Comparison of ENCODE assay signal across 9 mouse cellular contexts in the genomic region with DNA sequence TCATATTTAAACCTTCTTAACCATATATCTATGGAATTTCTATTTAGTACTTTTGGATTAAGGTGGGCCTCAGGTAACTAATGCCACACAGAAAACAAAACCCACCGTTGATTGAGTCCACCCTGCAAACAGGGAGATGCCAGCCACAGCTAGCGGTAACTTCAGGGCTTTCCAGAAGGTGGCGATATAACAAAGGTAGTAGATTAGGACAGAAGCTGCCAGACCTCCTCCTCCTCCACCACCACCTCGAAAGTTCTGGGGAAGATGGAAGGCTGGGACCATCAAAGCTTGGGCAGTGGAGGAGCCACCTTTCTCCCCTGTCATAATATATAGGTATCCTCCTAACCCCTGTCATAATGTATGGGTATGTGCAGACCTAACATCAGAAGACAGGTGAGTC. TPM values are rescaled to one million over a fixed set of nuclear protein-coding genes. Genes with fewer than 3 reads are reported as not detected.
DNase-seq lines count a peak whose midpoint lies in the region; ATAC-seq and TF ChIP-seq lines count a peak whose summit lies in the region.
"Had no signal": no experiment of that assay in that cellular context is flagged by ENCODE, and none has a peak within 500 bp of the region (broad histone marks: within the 10 kb centered on the region; RNA-seq: fewer than 3 reads in every experiment).

No protein-coding gene starts in this region.

- H3K4me3 ChIP-seq in hindbrain, embryonic 14.5 days (replicated peaks; ENCODE audit: low read length) = no peak overlapping the region
- H3K4me3 ChIP-seq in hindbrain, embryonic 13.5 days = no peak overlapping the region
- H3K4me3 ChIP-seq in E14TG2a.4 (replicated peaks; ENCODE audit: low read length) = no peak overlapping the region
- no peak overlapping the region for H3K4me3 ChIP-seq in gastrocnemius, adult 2 months
- H3K4me3 ChIP-seq in testis, adult 2 months (ENCODE audit: control insufficient read depth, low read depth, low read length) = no peak overlapping the region
- H3K4me3 ChIP-seq: liver, embryonic 15.5 days had no signal

- H3K4me2 ChIP-seq in hindbrain, embryonic 14.5 days (replicated peaks) = no peak overlapping the region
- H3K4me2 ChIP-seq in hindbrain, embryonic 13.5 days = no peak overlapping the region
- H3K4me2 ChIP-seq: liver, embryonic 15.5 days had no signal

- no peaks in the 10 kb centered on the region for H3K27me3 ChIP-seq in hindbrain, embryonic 14.5 days (ENCODE audit: control insufficient read depth, insufficient read depth, low read length)
- no peaks in the 10 kb centered on the region for H3K27me3 ChIP-seq in hindbrain, embryonic 13.5 days
- H3K27me3 ChIP-seq in E14TG2a.4 (ENCODE audit: insufficient read depth, low read length) = no peaks in the 10 kb centered on the region
- H3K27me3 ChIP-seq in testis, adult 2 months (ENCODE audit: control insufficient read depth, insufficient read depth, low read length) = no peaks in the 10 kb centered on the region
- H3K27me3 ChIP-seq: liver, embryonic 15.5 days had no signal

- H3K9ac ChIP-seq in hindbrain, embryonic 14.5 days = no peak overlapping the region
- H3K9ac ChIP-seq in hindbrain, embryonic 13.5 days = no peak overlapping the region
- H3K9ac ChIP-seq: liver, embryonic 15.5 days had no signal

- no peak for ATAC-seq in hindbrain, embryonic 14.5 days (ENCODE audit: low FRiP score)
- no peak for ATAC-seq in hindbrain, embryonic 13.5 days (ENCODE audit: low FRiP score)
- peak; percentile 35 for ATAC-seq in megakaryocyte-erythroid progenitor cell, adult 5-6 weeks (replicated peaks; ENCODE audit: low FRiP score, low TSS enrichment, poor library complexity, severe bottlenecking)

- intact Hi-C loops in gastrocnemius, adult 2 months (cut with DNase I) = loop anchor here (1.0 to 5.0 kb wide), 2 partner anchors 35 to 64 kb away; a partner anchor contains a TSS

- peak; percentile 77 for DNase-seq in hindbrain, embryonic 14.5 days (ENCODE audit: low spot score)
- DNase-seq in cerebellum, adult 11-12 months = peak; percentile 65
- DNase-seq in gastrocnemius, adult 2 months = peak; percentile 59
- DNase-seq in layer of hippocampus, adult 9-11 months = peak; percentile 69

- H3K27ac ChIP-seq in hindbrain, embryonic 14.5 days = no peak overlapping the region
- no peak overlapping the region for H3K27ac ChIP-seq in hindbrain, embryonic 13.5 days
- no peak overlapping the region for H3K27ac ChIP-seq in gastrocnemius, adult 2 months
- H3K27ac ChIP-seq in testis, adult 2 months (ENCODE audit: control insufficient read depth, insufficient read depth, low read depth, low read length) = no peak overlapping the region
- H3K27ac ChIP-seq: liver, embryonic 15.5 days had no signal

- peak; percentile 81 for TF ChIP-seq CTCF in E14TG2a.4 (conservative IDR thresholded peaks at IDR 0.05; ENCODE audit: low read length)
- TF ChIP-seq CTCF in gastrocnemius, adult 2 months (IDR thresholded peaks at IDR 0.05) = peak; percentile 88
- peak; percentile 57; the same call in 1 of the 2 replicates for TF ChIP-seq CTCF in testis, adult 2 months (IDR thresholded peaks at IDR 0.05; ENCODE audit: control insufficient read depth, insufficient read depth, insufficient replicate concordance, low read depth, low read length)

- H3K9me3 ChIP-seq in hindbrain, embryonic 14.5 days (ENCODE audit: control insufficient read depth, low read length) = no peaks in the 10 kb centered on the region
- no peaks in the 10 kb centered on the region for H3K9me3 ChIP-seq in hindbrain, embryonic 13.5 days
- H3K9me3 ChIP-seq in E14TG2a.4 (ENCODE audit: low read length) = no peaks in the 10 kb centered on the region
- H3K9me3 ChIP-seq: liver, embryonic 15.5 days had no signal

- no peak for TF ChIP-seq POLR2A in testis, adult 2 months (IDR thresholded peaks at IDR 0.05; ENCODE audit: control insufficient read depth, low read depth, low read length)

- peaks cover 13% of the 10 kb centered on the region for H3K4me1 ChIP-seq in hindbrain, embryonic 14.5 days (replicated peaks; ENCODE audit: control insufficient read depth, insufficient read depth, low read length)
- H3K4me1 ChIP-seq in hindbrain, embryonic 13.5 days (replicated peaks) = peaks cover 38% of the 10 kb centered on the region
- H3K4me1 ChIP-seq in E14TG2a.4 (replicated peaks; ENCODE audit: low read depth, low read length) = peaks cover 70% of the 10 kb centered on the region
- peaks cover 12% of the 10 kb centered on the region for H3K4me1 ChIP-seq in testis, adult 2 months (ENCODE audit: control insufficient read depth, insufficient read depth, low read length)

- WGBS in hindbrain, embryonic 14.5 days = 3% methylated on average over 4 of the region's 4 CpGs
- whole genome bisulfite sequencing in hindbrain, embryonic 13.5 days = 3% methylated on average over 4 of the region's 4 CpGs

- peaks cover 14% of the 10 kb centered on the region for H3K36me3 ChIP-seq in hindbrain, embryonic 14.5 days (replicated peaks; ENCODE audit: control insufficient read depth, insufficient read depth)
- H3K36me3 ChIP-seq in hindbrain, embryonic 13.5 days = peaks cover 13% of the 10 kb centered on the region
- H3K36me3 ChIP-seq in E14TG2a.4 (ENCODE audit: insufficient read depth, low read length) = peaks cover 26% of the 10 kb centered on the region
- H3K36me3 ChIP-seq in testis, adult 2 months (ENCODE audit: control insufficient read depth, insufficient read depth, low read length) = no peaks in the 10 kb centered on the region

RNA-seq across cellular contexts. Expression of a gene that starts 1.8 kb away (rescaled TPM):
- 103 and 118 TPM in 2 replicates for polyA plus RNA-seq in hindbrain, embryonic 14.5 days (2014; fragmentation: Nextera tagmentation; extraction: Ambion mirVana)
- 99.6 and 108 TPM in 2 replicates for polyA plus RNA-seq in hindbrain, embryonic 13.5 days (2015; fragmentation: Nextera tagmentation; extraction: Ambion mirVana)
- total RNA-seq in gastrocnemius, adult 2 months (2021) = 10 to 100 TPM; 24.9 to 25.7 TPM
- total RNA-seq in megakaryocyte-erythroid progenitor cell, adult 5-6 weeks (2014; fragmentation: Nextera tagmentation) = 285 and 292 TPM in 2 replicates
- total RNA-seq in megakaryocyte-erythroid progenitor cell, adult 5-6 weeks (2017) = 141 and 176 TPM in 2 replicates
- 32.0 and 33.5 TPM in 2 replicates for polyA plus RNA-seq in testis, adult 2 months (2012; rRNA removed)

RNA-seq across cellular contexts. Expression of a gene that starts 11.0 kb away (rescaled TPM):
- polyA plus RNA-seq in hindbrain, embryonic 14.5 days (2014; fragmentation: Nextera tagmentation; extraction: Ambion mirVana) = 399 and 421 TPM in 2 replicates
- polyA plus RNA-seq in hindbrain, embryonic 13.5 days (2015; fragmentation: Nextera tagmentation; extraction: Ambion mirVana) = 400 and 427 TPM in 2 replicates
- 100 to 1,000 TPM in 1 of 2 experiments, 10 to 100 TPM in 1; 95.0 to 112 TPM for total RNA-seq in gastrocnemius, adult 2 months (2021)
- 644 and 702 TPM in 2 replicates for total RNA-seq in megakaryocyte-erythroid progenitor cell, adult 5-6 weeks (2014; fragmentation: Nextera tagmentation)
- total RNA-seq in megakaryocyte-erythroid progenitor cell, adult 5-6 weeks (2017) = 1,394 and 1,753 TPM in 2 replicates
- 85.0 and 97.4 TPM in 2 replicates for polyA plus RNA-seq in testis, adult 2 months (2012; rRNA removed)

RNA-seq across cellular contexts. Expression of a gene that starts 18.0 kb away (rescaled TPM):
- polyA plus RNA-seq in hindbrain, embryonic 14.5 days (2014; fragmentation: Nextera tagmentation; extraction: Ambion mirVana) = 77.7 and 78.4 TPM in 2 replicates
- 74.8 and 77.7 TPM in 2 replicates for polyA plus RNA-seq in hindbrain, embryonic 13.5 days (2015; fragmentation: Nextera tagmentation; extraction: Ambion mirVana)
- 10 to 100 TPM; 11.4 to 11.6 TPM for total RNA-seq in gastrocnemius, adult 2 months (2021)
- 37.0 TPM in 2 replicates for total RNA-seq in megakaryocyte-erythroid progenitor cell, adult 5-6 weeks (2014; fragmentation: Nextera tagmentation)
- 9.5 and 17.6 TPM in 2 replicates for total RNA-seq in megakaryocyte-erythroid progenitor cell, adult 5-6 weeks (2017)
- polyA plus RNA-seq in testis, adult 2 months (2012; rRNA removed) = 66.5 and 73.1 TPM in 2 replicates

RNA-seq across cellular contexts. Expression of a gene that starts 32.9 kb away (rescaled TPM):
- 19.9 and 22.4 TPM in 2 replicates for polyA plus RNA-seq in hindbrain, embryonic 14.5 days (2014; fragmentation: Nextera tagmentation; extraction: Ambion mirVana)
- polyA plus RNA-seq in hindbrain, embryonic 13.5 days (2015; fragmentation: Nextera tagmentation; extraction: Ambion mirVana) = 12.9 and 14.1 TPM in 2 replicates
- total RNA-seq in gastrocnemius, adult 2 months (2021) = 1 to 10 TPM; 2.7 to 4.2 TPM
- total RNA-seq in megakaryocyte-erythroid progenitor cell, adult 5-6 weeks (2014; fragmentation: Nextera tagmentation) = not detected in 2 replicates
- total RNA-seq in megakaryocyte-erythroid progenitor cell, adult 5-6 weeks (2017) = 0.89 and 1.1 TPM in 2 replicates
- polyA plus RNA-seq in testis, adult 2 months (2012; rRNA removed) = 16.3 and 19.0 TPM in 2 replicates

RNA-seq across cellular contexts. Expression of a gene that starts 33.1 kb away (rescaled TPM):
- polyA plus RNA-seq in hindbrain, embryonic 14.5 days (2014; fragmentation: Nextera tagmentation; extraction: Ambion mirVana) = 1.1 and 1.2 TPM in 2 replicates
- 0.63 and 0.83 TPM in 2 replicates for polyA plus RNA-seq in hindbrain, embryonic 13.5 days (2015; fragmentation: Nextera tagmentation; extraction: Ambion mirVana)
- total RNA-seq in gastrocnemius, adult 2 months (2021) = under 1 TPM; 0.20 to 0.31 TPM
- total RNA-seq in megakaryocyte-erythroid progenitor cell, adult 5-6 weeks (2014; fragmentation: Nextera tagmentation) = not detected in 2 replicates
- not detected in 2 replicates for total RNA-seq in megakaryocyte-erythroid progenitor cell, adult 5-6 weeks (2017)
- polyA plus RNA-seq in testis, adult 2 months (2012; rRNA removed) = 5.1 and 5.3 TPM in 2 replicates
